Mouse (Mus musculus) cerebellum, adult 9-10 months (tissue): ENCODE measurements around the gene Gm10142.
"Not testable (repeated sequence)": the region's sequence is repeated elsewhere in the genome, so short reads cannot be mapped to it uniquely, and the experiment has no call there.

Experiments
- DNase-seq: peaks from one replicate; pipeline ENCODE4 v3.0.0; 2022

Gene Gm10142

GRCm38 (mm10) chr10:77741924-77742688 lies 26.5 kb downstream of the Gm10142 start, which contains the start of gene Gm18596:
Gene Gm18596, minus strand, starts transcription at chr10:77742638.
- DNase-seq, result peak; percentile 13

DNA sequence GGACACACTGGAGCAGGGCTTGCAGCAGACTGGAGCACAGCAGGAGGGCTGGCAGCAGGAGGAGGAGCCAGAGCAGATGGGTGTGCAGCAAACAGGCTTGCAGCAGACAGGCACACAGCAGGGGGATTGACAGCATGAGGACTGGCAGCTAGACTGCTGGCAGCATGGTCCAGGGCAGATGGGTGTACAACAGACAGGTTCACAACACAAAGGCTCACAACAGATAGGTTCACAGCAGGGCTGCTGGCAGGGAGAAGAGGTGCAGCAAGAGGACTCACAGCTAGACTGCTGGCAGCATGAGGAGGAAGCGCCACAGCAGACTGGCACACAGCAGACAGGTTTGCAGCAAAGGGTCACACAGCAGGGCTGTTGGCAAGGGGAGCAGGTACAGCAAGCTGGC lies 35.1 kb downstream of the Gm10142 start:
- peak; percentile 19 for DNase-seq

- not testable (repeated sequence) for DNase-seq
Measured at GRCm38 (mm10) chr10:77751254-77751653, 35.6 kb downstream of the Gm10142 start, which contains the start of gene Gm9736. Gene Gm9736, minus strand, starts transcription at chr10:77751354.

GRCm38 (mm10) chr10:77752312-77752711 lies 36.7 kb downstream of the Gm10142 start:
- DNase-seq, result not testable (repeated sequence)

- DNase-seq, result no peak
Measured at GRCm38 (mm10) chr10:77753448-77753847, 37.8 kb downstream of the Gm10142 start.

- not testable (repeated sequence) for DNase-seq
Measured at GRCm38 (mm10) chr10:77759582-77759981, 44.0 kb downstream of the Gm10142 start, which contains the start of gene Gm3233. Gene Gm3233, minus strand, starts transcription at chr10:77759682.
